Mouse (Mus musculus): ENCODE results near the gene Sdccag8. TPM values are rescaled to one million over a fixed set of nuclear protein-coding genes. Genes with fewer than 3 reads are reported as not detected.
A peak's percentile ranks its signal among the peaks of the same experiment; 100 is the strongest.
"Not testable (repeated sequence)": the region's sequence is repeated elsewhere in the genome, so short reads cannot be mapped to it uniquely, and the experiment has no call there.

Sdccag8 gene
- polyA plus RNA-seq, 1 experiment from 2014 or later: 10.0 TPM

DNA sequence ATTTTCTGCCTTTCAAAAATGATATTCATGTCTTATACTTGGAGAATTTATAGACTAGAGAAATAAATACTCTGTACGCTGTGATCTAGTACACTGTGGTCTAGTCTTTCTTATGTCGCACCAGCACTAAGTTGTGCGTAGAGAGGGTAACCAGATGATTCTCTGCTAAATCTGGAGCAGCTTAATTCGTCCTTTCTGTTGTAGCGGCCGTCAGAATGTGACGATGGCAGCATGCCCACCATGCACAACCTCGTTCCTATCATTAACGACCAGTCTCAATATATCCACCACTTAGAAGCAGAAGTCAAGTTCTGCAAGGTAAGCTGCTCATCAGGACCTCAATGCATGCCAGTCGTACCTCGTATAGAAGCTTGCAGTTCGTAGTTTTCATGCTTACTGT lies 14.2 kb downstream of the Sdccag8 start:
- H3K4me1 ChIP-seq (replicated peaks): peaks cover 33% of the 10 kb centered on the region
- H3K9ac ChIP-seq: no peak overlapping the region
- H3K4me3 ChIP-seq: no peak overlapping the region
- H3K4me2 ChIP-seq: no peak overlapping the region
- no peaks in the 10 kb centered on the region for H3K36me3 ChIP-seq
- ATAC-seq (ENCODE audit: insufficient number of reproducible peaks, low FRiP score): no peak
- no peaks in the 10 kb centered on the region for H3K9me3 ChIP-seq (replicated peaks)
- H3K27me3 ChIP-seq (replicated peaks): no peaks in the 10 kb centered on the region
- H3K27ac ChIP-seq (ENCODE audit: poor library complexity, severe bottlenecking): no peak overlapping the region
- WGBS: 80% methylated on average over 12 of the region's 12 CpGs

DNA sequence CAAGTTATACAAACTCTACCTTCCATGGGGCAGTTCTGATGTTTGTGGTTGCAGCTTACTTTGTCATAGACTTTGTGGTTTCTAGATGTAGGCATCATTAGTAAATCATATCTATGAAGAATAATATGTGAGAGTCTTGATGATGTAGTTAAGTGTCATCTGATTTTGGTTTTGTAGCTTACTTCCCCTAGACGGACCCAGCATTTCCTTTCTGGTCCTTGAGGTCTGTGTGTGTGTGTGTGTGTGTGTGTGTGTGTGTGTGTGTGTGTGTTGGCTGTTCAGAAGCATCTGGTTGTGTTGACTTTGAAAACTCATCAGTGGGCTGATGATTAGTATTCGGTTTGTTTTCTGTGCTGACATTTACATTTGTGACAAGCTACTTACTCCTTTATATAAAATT lies 17.6 kb downstream of the Sdccag8 start:
- H3K27me3 ChIP-seq (replicated peaks): no peaks in the 10 kb centered on the region
- H3K4me3 ChIP-seq: no peak overlapping the region
- no peak for ATAC-seq (ENCODE audit: insufficient number of reproducible peaks, low FRiP score)
- no peaks in the 10 kb centered on the region for H3K36me3 ChIP-seq
- H3K4me1 ChIP-seq (replicated peaks): peaks cover 30% of the 10 kb centered on the region
- H3K4me2 ChIP-seq: no peak overlapping the region
- no peaks in the 10 kb centered on the region for H3K9me3 ChIP-seq (replicated peaks)
- H3K9ac ChIP-seq: no peak overlapping the region
- WGBS: 67% methylated on average over 2 of the region's 2 CpGs
- H3K27ac ChIP-seq (ENCODE audit: poor library complexity, severe bottlenecking): no peak overlapping the region

DNA sequence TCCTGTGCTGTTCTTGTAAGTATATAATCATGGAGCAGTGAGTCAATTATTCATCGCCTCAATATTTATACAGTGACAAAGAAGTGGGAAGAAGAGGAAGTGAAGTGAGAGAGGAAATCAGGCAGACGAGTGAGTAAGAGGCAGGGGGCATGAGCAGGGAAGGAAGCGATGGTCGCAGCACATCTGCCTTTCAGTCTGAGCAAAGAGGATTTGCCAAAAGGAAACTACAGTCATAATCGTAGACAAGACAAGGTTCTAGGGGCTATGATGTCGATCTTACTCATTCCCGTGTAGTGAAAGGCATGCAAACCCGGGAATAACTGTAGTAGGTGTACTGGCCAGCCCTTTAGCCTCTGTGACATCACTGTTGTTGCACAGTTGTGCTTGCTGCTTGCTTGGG lies 18.1 kb downstream of the Sdccag8 start:
- H3K27ac ChIP-seq (ENCODE audit: poor library complexity, severe bottlenecking): peak overlapping the region; percentile 27; the same call in 1 of the 2 replicates
- no peak overlapping the region for H3K4me3 ChIP-seq
- no peak for ATAC-seq (ENCODE audit: insufficient number of reproducible peaks, low FRiP score)

DNA sequence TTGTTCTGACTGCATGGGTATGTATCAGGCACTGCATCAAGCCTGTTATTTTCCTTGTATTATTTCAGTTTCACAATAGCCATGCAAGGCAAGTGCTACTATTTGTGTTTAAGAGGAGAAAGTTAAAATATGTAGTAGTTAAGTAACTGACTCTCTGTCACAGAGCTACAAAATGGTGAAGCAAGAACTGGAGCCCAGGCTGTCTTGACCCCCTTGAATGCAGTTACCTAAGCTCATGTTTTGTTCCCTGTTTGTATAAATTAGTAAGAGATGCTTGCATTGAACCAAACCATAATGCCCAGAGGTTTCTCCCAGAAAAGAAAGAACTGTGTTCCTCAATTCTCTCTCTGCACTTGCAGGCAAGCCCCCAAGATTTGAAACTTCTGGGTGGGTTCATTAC lies 18.8 kb downstream of the Sdccag8 start:
- H3K27me3 ChIP-seq (replicated peaks): no peaks in the 10 kb centered on the region
- H3K4me3 ChIP-seq: no peak overlapping the region
- H3K36me3 ChIP-seq: no peaks in the 10 kb centered on the region
- ATAC-seq (ENCODE audit: insufficient number of reproducible peaks, low FRiP score): no peak
- no peaks in the 10 kb centered on the region for H3K9me3 ChIP-seq (replicated peaks)
- no peak overlapping the region for H3K9ac ChIP-seq
- no peak overlapping the region for H3K27ac ChIP-seq (ENCODE audit: poor library complexity, severe bottlenecking)
- H3K4me1 ChIP-seq (replicated peaks): peaks cover 19% of the 10 kb centered on the region
- no peak overlapping the region for H3K4me2 ChIP-seq

More for the DNA sequence above, 18.1 kb downstream of the Sdccag8 start:
- H3K9me3 ChIP-seq (replicated peaks): no peaks in the 10 kb centered on the region
- no peak overlapping the region for H3K9ac ChIP-seq
- H3K36me3 ChIP-seq: no peaks in the 10 kb centered on the region
- 0 out of 2 replicates have a peak overlapping the region, but pooled peaks have one; percentile 19 for H3K4me2 ChIP-seq
- H3K4me1 ChIP-seq (replicated peaks): peaks cover 25% of the 10 kb centered on the region
- 48% methylated on average over 8 of the region's 8 CpGs for WGBS
- H3K27me3 ChIP-seq (replicated peaks): no peaks in the 10 kb centered on the region

DNA sequence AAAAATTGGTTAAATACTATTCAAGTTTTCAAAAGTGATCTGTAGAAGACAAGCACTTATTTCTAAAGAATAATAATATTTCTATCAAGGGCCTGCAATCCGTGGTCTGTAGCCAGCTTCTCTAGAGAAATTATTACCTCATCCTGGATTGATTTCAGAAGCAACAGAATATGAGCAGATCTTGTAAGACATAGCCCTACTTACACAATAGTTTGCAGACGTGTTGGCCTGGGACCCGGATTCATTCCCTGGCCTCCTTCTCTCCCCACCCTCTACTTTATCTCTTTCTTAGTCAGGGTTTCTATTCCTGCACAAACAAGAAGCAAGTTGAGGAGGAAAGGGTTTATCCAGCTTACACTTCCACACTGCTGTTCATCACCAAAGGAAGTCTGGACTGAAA lies 19.5 kb downstream of the Sdccag8 start:
- Histone ChIP-seq H3K27me3 (replicated peaks) (no peaks in the 10 kb centered on the region), H3K4me1 (replicated peaks) (peaks cover 17% of the 10 kb centered on the region), H3K9ac (no peak overlapping the region), H3K9me3 (replicated peaks) (no peaks in the 10 kb centered on the region), H3K36me3 (no peaks in the 10 kb centered on the region), H3K4me3 (no peak overlapping the region), H3K27ac (ENCODE audit: poor library complexity, severe bottlenecking) (no peak overlapping the region), H3K4me2 (peak overlapping the region; percentile 81; the same call in 1 of the 2 replicates)
- ATAC-seq (ENCODE audit: insufficient number of reproducible peaks, low FRiP score): no peak
- 42% methylated on average over 3 of the region's 3 CpGs for WGBS

- WGBS: 34% methylated on average over 6 of the region's 6 CpGs
- no peak for ATAC-seq (ENCODE audit: insufficient number of reproducible peaks, low FRiP score)
- H3K4me3 ChIP-seq: peak overlapping the region; percentile 56
Observed at GRCm38 (mm10) chr1:176834880-176835279, 20.4 kb downstream of the Sdccag8 start.

GRCm38 (mm10) chr1:176835501-176836294 lies 21.2 kb downstream of the Sdccag8 start:
- Histone ChIP-seq H3K27ac (ENCODE audit: poor library complexity, severe bottlenecking) (no peak overlapping the region), H3K4me1 (replicated peaks) (peaks cover 17% of the 10 kb centered on the region), H3K9ac (peak overlapping the region; percentile 66), H3K9me3 (replicated peaks) (no peaks in the 10 kb centered on the region), H3K4me3 (peak overlapping the region; percentile 56), H3K27me3 (replicated peaks) (no peaks in the 10 kb centered on the region), H3K4me2 (peak overlapping the region; percentile 81), H3K36me3 (peaks cover 5% of the 10 kb centered on the region; the same call in 1 of the 2 replicates)
- peak; percentile 74 for ATAC-seq (ENCODE audit: insufficient number of reproducible peaks, low FRiP score)
- WGBS: under 1% methylated on average over 41 of the region's 41 CpGs

More at GRCm38 (mm10) chr1:176834880-176835279, 20.4 kb downstream of the Sdccag8 start:
- H3K4me2 ChIP-seq: peak overlapping the region; percentile 81
- H3K4me1 ChIP-seq (replicated peaks): peaks cover 17% of the 10 kb centered on the region
- no peaks in the 10 kb centered on the region for H3K36me3 ChIP-seq
- H3K27ac ChIP-seq (ENCODE audit: poor library complexity, severe bottlenecking): no peak overlapping the region
- no peaks in the 10 kb centered on the region for H3K27me3 ChIP-seq (replicated peaks)
- H3K9me3 ChIP-seq (replicated peaks): no peaks in the 10 kb centered on the region
- no peak overlapping the region for H3K9ac ChIP-seq

- ATAC-seq (ENCODE audit: insufficient number of reproducible peaks, low FRiP score); H3K36me3 ChIP-seq; H3K27me3 ChIP-seq (replicated peaks); H3K27ac ChIP-seq (ENCODE audit: poor library complexity, severe bottlenecking); H3K9ac ChIP-seq; H3K9me3 ChIP-seq (replicated peaks): not testable (repeated sequence)
- H3K4me3 ChIP-seq: peak overlapping the region; percentile 38
- peaks cover 17% of the 10 kb centered on the region for H3K4me1 ChIP-seq (replicated peaks)
- 22% methylated on average over 7 of the region's 7 CpGs for WGBS
- peak overlapping the region; percentile 81 for H3K4me2 ChIP-seq
Observed at GRCm38 (mm10) chr1:176836562-176836961, 22.1 kb downstream of the Sdccag8 start.

DNA sequence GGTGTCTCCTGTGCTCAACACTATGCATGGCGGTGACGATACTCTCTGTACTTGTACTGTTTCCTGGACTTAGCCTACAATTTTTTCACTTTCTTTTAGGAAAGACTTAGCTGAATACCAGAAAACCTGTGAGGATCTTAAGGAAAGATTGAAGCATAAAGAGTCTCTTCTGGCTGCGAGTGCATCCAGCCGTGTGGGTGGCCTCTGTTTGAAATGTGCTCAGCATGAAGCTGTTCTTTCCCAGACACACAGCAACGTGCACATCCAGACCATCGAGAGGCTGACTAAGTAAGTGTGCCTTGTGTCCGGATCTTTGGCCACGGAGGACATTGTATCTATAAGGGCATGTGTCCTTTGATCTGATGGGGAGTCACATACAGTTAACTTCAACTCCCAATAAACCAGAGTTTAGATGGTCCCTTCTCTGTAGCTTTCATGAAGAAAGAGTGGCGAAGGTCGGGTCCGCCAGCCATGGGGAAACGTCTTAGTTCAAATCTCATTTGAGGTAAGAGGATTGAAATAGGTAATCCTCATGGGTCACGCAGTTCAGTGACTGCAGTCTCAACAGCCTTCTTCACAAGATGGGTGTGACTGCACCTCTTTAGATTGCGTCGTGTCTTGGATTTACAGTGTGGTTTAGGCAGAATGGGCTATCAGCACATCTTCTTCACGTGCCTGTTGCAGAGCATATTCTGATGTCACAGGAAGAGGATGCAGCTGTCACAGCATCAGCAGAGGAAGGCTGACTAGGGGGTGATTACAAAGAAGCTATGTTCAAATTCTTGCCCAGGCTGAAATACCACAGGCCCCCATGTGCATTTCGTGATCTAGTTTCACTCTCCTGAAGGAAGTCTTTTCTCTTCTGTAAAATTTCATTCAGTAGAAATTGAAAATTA lies 30.9 kb downstream of the Sdccag8 start:
- WGBS: 76% methylated on average over 17 of the region's 17 CpGs
- no peak overlapping the region for H3K9ac ChIP-seq
- no peak overlapping the region for H3K4me2 ChIP-seq
- no peaks in the 10 kb centered on the region for H3K4me1 ChIP-seq (replicated peaks)
- peaks cover 23% of the 10 kb centered on the region; the same call in 1 of the 2 replicates for H3K36me3 ChIP-seq
- ATAC-seq (ENCODE audit: insufficient number of reproducible peaks, low FRiP score): no peak
- H3K27me3 ChIP-seq (replicated peaks): no peaks in the 10 kb centered on the region
- H3K27ac ChIP-seq (ENCODE audit: poor library complexity, severe bottlenecking): no peak overlapping the region
- no peak overlapping the region for H3K4me3 ChIP-seq
- H3K9me3 ChIP-seq (replicated peaks): no peaks in the 10 kb centered on the region

- no peak overlapping the region for H3K9ac ChIP-seq
- WGBS: 69% methylated on average over 10 of the region's 10 CpGs
- H3K4me3 ChIP-seq: no peak overlapping the region
- H3K36me3 ChIP-seq: peaks cover 24% of the 10 kb centered on the region
- H3K27me3 ChIP-seq (replicated peaks): no peaks in the 10 kb centered on the region
- no peak overlapping the region for H3K4me2 ChIP-seq
- ATAC-seq (ENCODE audit: insufficient number of reproducible peaks, low FRiP score): no peak
- H3K27ac ChIP-seq (ENCODE audit: poor library complexity, severe bottlenecking): no peak overlapping the region
- H3K9me3 ChIP-seq (replicated peaks): peaks cover 3% of the 10 kb centered on the region
- no peaks in the 10 kb centered on the region for H3K4me1 ChIP-seq (replicated peaks)
Observed at GRCm38 (mm10) chr1:176847118-176847859, 32.8 kb downstream of the Sdccag8 start.

Measured in heart, embryonic 12.5 days (tissue).